Mouse (Mus musculus): ENCODE data around the gene Homez. TPM values are rescaled to one million over a fixed set of nuclear protein-coding genes. Genes with fewer than 3 reads are reported as not detected.

Homez gene
- polyA plus RNA-seq, 1 experiment from 2014 or later: 4.5 TPM

DNA sequence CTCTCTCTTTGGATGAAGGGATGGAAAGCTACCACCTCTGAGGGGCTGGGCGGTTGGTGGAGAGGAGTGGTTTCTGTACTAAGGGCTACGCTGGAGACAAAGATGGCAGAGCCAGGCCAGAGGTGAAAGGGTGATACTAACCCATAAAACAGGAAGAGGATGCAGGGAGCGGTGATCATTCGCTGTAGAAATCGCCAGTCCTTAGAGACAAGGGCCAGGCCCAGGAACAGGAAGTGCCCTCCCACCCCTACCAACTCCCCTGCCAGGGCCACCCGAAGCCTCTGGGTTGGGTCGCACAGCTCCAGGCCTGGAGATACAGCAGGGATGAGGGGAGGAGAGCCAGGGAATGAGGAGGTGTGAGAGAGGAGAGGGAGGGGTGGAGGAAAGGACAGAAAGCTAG is 37.9 kb upstream of the Homez start:
- no peak for DNase-seq (ENCODE audit: low spot score)

GRCm38 (mm10) chr14:54903641-54904040 is 32.9 kb upstream of the Homez start:
- TF ChIP-seq EP300 (optimal IDR thresholded peaks at IDR 0.05): no peak
- no peak for TF ChIP-seq CTCF (IDR thresholded peaks at IDR 0.05; ENCODE audit: low read depth)
- peaks cover 8% of the 10 kb centered on the region; the same call in 1 of the 2 replicates for H3K36me3 ChIP-seq (ENCODE audit: control insufficient read depth, insufficient read depth, low read length)
- H3K9me3 ChIP-seq (ENCODE audit: control insufficient read depth, low read length): no peaks in the 10 kb centered on the region
- H3K27ac ChIP-seq (replicated peaks): no peak overlapping the region
- H3K4me3 ChIP-seq (ENCODE audit: low read depth, low read length): no peak overlapping the region
- H3K9ac ChIP-seq (ENCODE audit: low read length): no peak overlapping the region
- H3K4me1 ChIP-seq (replicated peaks; ENCODE audit: control insufficient read depth, insufficient read depth): no peaks in the 10 kb centered on the region
- ATAC-seq (ENCODE audit: low FRiP score, low TSS enrichment): no peak
- H3K27me3 ChIP-seq (ENCODE audit: control insufficient read depth, insufficient read depth, low read length): no peaks in the 10 kb centered on the region
- no peak for DNase-seq (ENCODE audit: low spot score)
- H3K4me2 ChIP-seq (replicated peaks; ENCODE audit: low read depth): no peak overlapping the region
- 67% methylated on average over 4 of the region's 4 CpGs for WGBS

More for the DNA sequence above, 37.9 kb upstream of the Homez start:
- no peak overlapping the region for H3K4me2 ChIP-seq (replicated peaks; ENCODE audit: low read depth)
- no peak for TF ChIP-seq EP300 (optimal IDR thresholded peaks at IDR 0.05)
- no peak for TF ChIP-seq CTCF (IDR thresholded peaks at IDR 0.05; ENCODE audit: low read depth)
- 0 out of 2 replicates have a peak, but pooled peaks cover 2% of the 10 kb centered on the region for H3K4me1 ChIP-seq (replicated peaks; ENCODE audit: control insufficient read depth, insufficient read depth)
- H3K27ac ChIP-seq (replicated peaks): no peak overlapping the region
- H3K9ac ChIP-seq (ENCODE audit: low read length): no peak overlapping the region
- no peaks in the 10 kb centered on the region for H3K27me3 ChIP-seq (ENCODE audit: control insufficient read depth, insufficient read depth, low read length)
- no peak for ATAC-seq (ENCODE audit: low FRiP score, low TSS enrichment)
- 85% methylated on average over 7 of the region's 7 CpGs for WGBS
- no peak overlapping the region for H3K4me3 ChIP-seq (ENCODE audit: low read depth, low read length)
- peaks cover 8% of the 10 kb centered on the region; the same call in 1 of the 2 replicates for H3K36me3 ChIP-seq (ENCODE audit: control insufficient read depth, insufficient read depth, low read length)
- H3K9me3 ChIP-seq (ENCODE audit: control insufficient read depth, low read length): no peaks in the 10 kb centered on the region

DNA sequence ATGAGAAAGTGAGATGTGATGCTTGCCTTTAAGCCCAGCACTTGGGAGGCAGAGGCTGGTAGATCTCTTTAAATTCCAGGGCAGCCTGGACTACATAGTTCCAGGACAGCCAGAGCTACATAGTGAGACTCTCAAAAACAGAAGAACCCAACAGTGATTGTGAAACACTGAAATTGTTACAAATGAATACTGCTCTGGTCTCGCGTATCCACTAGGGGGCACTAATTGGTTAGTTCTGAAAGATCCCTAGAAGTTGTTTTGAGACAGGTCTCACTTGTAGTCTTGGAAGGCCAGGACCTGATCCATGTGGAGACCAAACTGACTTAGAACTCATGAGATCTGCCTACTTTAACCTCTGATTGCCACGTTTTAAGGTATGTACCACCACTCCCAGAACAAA is 29.6 kb upstream of the Homez start:
- DNase-seq (ENCODE audit: low spot score) (peak; percentile 66), ATAC-seq (ENCODE audit: low FRiP score, low TSS enrichment) (peak; percentile 71)
- Histone ChIP-seq H3K4me3 (ENCODE audit: low read depth, low read length) (no peak overlapping the region), H3K9ac (ENCODE audit: low read length) (no peak overlapping the region), H3K27ac (replicated peaks) (no peak overlapping the region), H3K9me3 (ENCODE audit: control insufficient read depth, low read length) (no peaks in the 10 kb centered on the region), H3K36me3 (ENCODE audit: control insufficient read depth, insufficient read depth, low read length) (peaks cover 9% of the 10 kb centered on the region; the same call in 1 of the 2 replicates), H3K27me3 (ENCODE audit: control insufficient read depth, insufficient read depth, low read length) (no peaks in the 10 kb centered on the region), H3K4me2 (replicated peaks; ENCODE audit: low read depth) (no peak overlapping the region), H3K4me1 (replicated peaks; ENCODE audit: control insufficient read depth, insufficient read depth) (no peaks in the 10 kb centered on the region)
- 0% methylated on average over 3 of the region's 3 CpGs for WGBS
- TF ChIP-seq EP300 (optimal IDR thresholded peaks at IDR 0.05) (no peak), CTCF (IDR thresholded peaks at IDR 0.05; ENCODE audit: low read depth) (peak; percentile 92)

DNA sequence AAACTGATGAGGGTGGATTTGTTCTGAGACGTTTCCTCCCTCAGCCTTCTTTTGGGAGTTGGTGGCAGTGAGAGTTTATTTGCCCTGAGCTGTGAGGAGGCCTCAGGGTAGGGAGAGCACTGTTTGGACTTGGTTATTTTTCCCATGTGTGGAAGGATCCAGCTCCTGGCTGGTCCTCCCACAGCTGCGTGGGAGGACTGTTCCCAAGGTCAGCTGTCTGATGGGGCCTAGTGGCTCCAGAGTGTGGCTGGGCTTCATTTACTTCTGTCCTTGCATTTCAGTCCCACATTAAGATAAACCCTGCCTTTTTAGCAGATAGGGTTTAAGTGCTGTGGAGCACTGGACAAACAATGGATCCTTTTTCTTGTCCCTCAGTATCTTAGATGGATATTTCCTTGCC is 26.7 kb upstream of the Homez start:
- H3K27ac ChIP-seq (replicated peaks): no peak overlapping the region
- no peak for ATAC-seq (ENCODE audit: low FRiP score, low TSS enrichment)

GRCm38 (mm10) chr14:54894296-54895151 is 23.8 kb upstream of the Homez start:
- no peaks in the 10 kb centered on the region for H3K27me3 ChIP-seq (ENCODE audit: control insufficient read depth, insufficient read depth, low read length)
- H3K4me2 ChIP-seq (replicated peaks; ENCODE audit: low read depth): peak overlapping the region; percentile 75
- peaks cover 3% of the 10 kb centered on the region; the same call in 1 of the 2 replicates for H3K4me1 ChIP-seq (replicated peaks; ENCODE audit: control insufficient read depth, insufficient read depth)
- no peaks in the 10 kb centered on the region for H3K9me3 ChIP-seq (ENCODE audit: control insufficient read depth, low read length)
- ATAC-seq (ENCODE audit: low FRiP score, low TSS enrichment): peak; percentile 53
- H3K27ac ChIP-seq (replicated peaks): peak overlapping the region; percentile 97
- H3K4me3 ChIP-seq (ENCODE audit: low read depth, low read length): peak overlapping the region; percentile 98
- peak; percentile 79 for DNase-seq (ENCODE audit: low spot score)
- peak overlapping the region; percentile 99 for H3K9ac ChIP-seq (ENCODE audit: low read length)
- 1% methylated on average over 40 of the region's 54 CpGs for WGBS
- TF ChIP-seq EP300 (optimal IDR thresholded peaks at IDR 0.05) (no peak), CTCF (IDR thresholded peaks at IDR 0.05; ENCODE audit: low read depth) (no peak)
- peaks cover 9% of the 10 kb centered on the region; the same call in 1 of the 2 replicates for H3K36me3 ChIP-seq (ENCODE audit: control insufficient read depth, insufficient read depth, low read length)

More for the DNA sequence above, 26.7 kb upstream of the Homez start:
- no peaks in the 10 kb centered on the region for H3K9me3 ChIP-seq (ENCODE audit: control insufficient read depth, low read length)
- no peaks in the 10 kb centered on the region for H3K27me3 ChIP-seq (ENCODE audit: control insufficient read depth, insufficient read depth, low read length)
- H3K4me2 ChIP-seq (replicated peaks; ENCODE audit: low read depth): no peak overlapping the region
- DNase-seq (ENCODE audit: low spot score): no peak
- H3K4me1 ChIP-seq (replicated peaks; ENCODE audit: control insufficient read depth, insufficient read depth): peaks cover 3% of the 10 kb centered on the region; the same call in 1 of the 2 replicates
- TF ChIP-seq CTCF (IDR thresholded peaks at IDR 0.05; ENCODE audit: low read depth): no peak
- TF ChIP-seq EP300 (optimal IDR thresholded peaks at IDR 0.05): no peak
- H3K4me3 ChIP-seq (ENCODE audit: low read depth, low read length): no peak overlapping the region
- WGBS: 25% methylated on average over 2 of the region's 2 CpGs
- H3K9ac ChIP-seq (ENCODE audit: low read length): no peak overlapping the region
- peaks cover 9% of the 10 kb centered on the region; the same call in 1 of the 2 replicates for H3K36me3 ChIP-seq (ENCODE audit: control insufficient read depth, insufficient read depth, low read length)
